Mouse (Mus musculus): ENCODE results near the gene Mta3. TPM values are rescaled to one million over a fixed set of nuclear protein-coding genes. Genes with fewer than 3 reads are reported as not detected.
A peak's percentile ranks its signal among the peaks of the same experiment; 100 is the strongest.

The Mta3 gene
- polyA plus RNA-seq, 1 experiment: 40.1 TPM

DNA sequence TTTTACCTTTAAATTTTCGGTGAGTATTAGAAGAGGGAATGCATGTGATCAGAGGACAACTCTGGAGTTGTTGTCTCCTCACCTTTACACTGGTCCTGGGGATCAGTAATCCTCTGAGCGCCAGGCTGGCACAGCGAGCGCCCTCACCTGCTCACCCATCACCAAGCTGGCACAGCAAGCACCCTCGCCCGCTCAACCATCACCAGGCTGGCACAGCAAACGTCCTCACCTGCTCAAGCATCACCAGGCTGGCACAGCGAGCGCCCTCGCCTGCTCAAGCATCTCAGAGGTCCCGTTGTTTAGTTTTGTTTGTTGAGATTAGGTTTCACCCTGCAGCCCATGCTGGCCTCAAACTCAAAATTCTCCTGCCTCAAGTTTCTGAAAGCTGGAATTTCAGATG, 20.5 kb downstream of the Mta3 start:
- 88% methylated on average over 11 of the region's 11 CpGs for WGBS
- Histone ChIP-seq H3K27ac (ENCODE audit: insufficient read depth, low read depth, low read length) (no peak overlapping the region), H3K4me1 (ENCODE audit: control insufficient read depth, insufficient read depth, insufficient read length, low read length) (no peaks in the 10 kb centered on the region), H3K36me3 (ENCODE audit: control insufficient read depth, insufficient read depth, low read length) (peaks cover 11% of the 10 kb centered on the region; the same call in 1 of the 2 replicates), H3K4me3 (ENCODE audit: low read depth, low read length) (no peak overlapping the region), H3K27me3 (ENCODE audit: control insufficient read depth, insufficient read depth, low read length) (no peaks in the 10 kb centered on the region)
- TF ChIP-seq CTCF (IDR thresholded peaks at IDR 0.05; ENCODE audit: extremely low read depth, insufficient read length, insufficient replicate concordance, low read depth, low read length): no peak
- no peak for TF ChIP-seq POLR2A (IDR thresholded peaks at IDR 0.05; ENCODE audit: low read depth, low read length)

DNA sequence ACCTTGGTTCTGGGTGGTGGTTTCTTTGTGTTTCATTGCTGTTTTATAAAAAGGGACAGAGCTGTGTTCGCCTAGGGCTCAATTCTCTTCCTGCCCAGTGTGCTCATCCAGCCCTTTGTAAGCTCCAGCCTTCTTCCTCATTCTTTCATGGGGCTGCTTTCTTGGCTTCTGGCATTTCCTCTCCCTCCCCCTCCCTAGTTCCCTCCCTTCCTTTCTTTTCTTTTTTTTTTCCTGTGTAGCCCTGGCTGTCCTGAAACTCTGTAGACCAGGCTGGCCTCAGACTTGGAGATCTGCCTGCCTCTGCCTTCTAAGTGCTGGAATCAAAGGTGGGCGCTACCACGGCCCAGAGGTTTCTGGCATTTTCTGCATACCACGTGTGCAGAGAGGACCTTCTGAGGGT, 21.7 kb downstream of the Mta3 start:
- WGBS: 92% methylated on average over 4 of the region's 4 CpGs
- no peak overlapping the region for H3K4me3 ChIP-seq (ENCODE audit: low read depth, low read length)
- peaks cover 10% of the 10 kb centered on the region; the same call in 1 of the 2 replicates for H3K36me3 ChIP-seq (ENCODE audit: control insufficient read depth, insufficient read depth, low read length)
- no peaks in the 10 kb centered on the region for H3K4me1 ChIP-seq (ENCODE audit: control insufficient read depth, insufficient read depth, insufficient read length, low read length)
- TF ChIP-seq CTCF (IDR thresholded peaks at IDR 0.05; ENCODE audit: extremely low read depth, insufficient read length, insufficient replicate concordance, low read depth, low read length) (no peak), POLR2A (IDR thresholded peaks at IDR 0.05; ENCODE audit: low read depth, low read length) (no peak)
- no peak overlapping the region for H3K27ac ChIP-seq (ENCODE audit: insufficient read depth, low read depth, low read length)
- H3K27me3 ChIP-seq (ENCODE audit: control insufficient read depth, insufficient read depth, low read length): no peaks in the 10 kb centered on the region

DNA sequence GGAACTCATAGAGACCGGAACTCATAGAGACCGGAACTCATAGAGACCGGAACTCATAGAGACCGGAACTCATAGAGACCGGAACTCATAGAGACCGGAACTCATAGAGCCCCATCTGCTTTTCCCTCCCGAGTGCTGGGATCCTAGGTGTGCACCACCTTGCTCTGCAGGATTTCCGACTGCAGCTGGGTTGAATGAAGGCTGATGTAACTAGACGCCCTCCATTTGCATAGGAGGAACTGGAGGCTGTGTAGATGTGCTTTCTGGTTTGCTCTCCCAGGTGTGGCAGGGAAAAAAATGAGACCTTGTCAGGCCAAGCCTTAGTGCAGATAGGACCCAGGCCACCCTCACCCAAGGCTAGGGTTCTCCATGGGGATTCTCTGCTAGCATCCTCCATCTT, 23.1 kb downstream of the Mta3 start:
- no peaks in the 10 kb centered on the region for H3K4me1 ChIP-seq (ENCODE audit: control insufficient read depth, insufficient read depth, insufficient read length, low read length)
- H3K36me3 ChIP-seq (ENCODE audit: control insufficient read depth, insufficient read depth, low read length): peaks cover 5% of the 10 kb centered on the region; the same call in 1 of the 2 replicates
- WGBS: 94% methylated on average over 9 of the region's 9 CpGs
- no peak overlapping the region for H3K4me3 ChIP-seq (ENCODE audit: low read depth, low read length)
- no peaks in the 10 kb centered on the region for H3K27me3 ChIP-seq (ENCODE audit: control insufficient read depth, insufficient read depth, low read length)
- no peak for TF ChIP-seq CTCF (IDR thresholded peaks at IDR 0.05; ENCODE audit: extremely low read depth, insufficient read length, insufficient replicate concordance, low read depth, low read length)
- no peak for TF ChIP-seq POLR2A (IDR thresholded peaks at IDR 0.05; ENCODE audit: low read depth, low read length)
- H3K27ac ChIP-seq (ENCODE audit: insufficient read depth, low read depth, low read length): no peak overlapping the region

DNA sequence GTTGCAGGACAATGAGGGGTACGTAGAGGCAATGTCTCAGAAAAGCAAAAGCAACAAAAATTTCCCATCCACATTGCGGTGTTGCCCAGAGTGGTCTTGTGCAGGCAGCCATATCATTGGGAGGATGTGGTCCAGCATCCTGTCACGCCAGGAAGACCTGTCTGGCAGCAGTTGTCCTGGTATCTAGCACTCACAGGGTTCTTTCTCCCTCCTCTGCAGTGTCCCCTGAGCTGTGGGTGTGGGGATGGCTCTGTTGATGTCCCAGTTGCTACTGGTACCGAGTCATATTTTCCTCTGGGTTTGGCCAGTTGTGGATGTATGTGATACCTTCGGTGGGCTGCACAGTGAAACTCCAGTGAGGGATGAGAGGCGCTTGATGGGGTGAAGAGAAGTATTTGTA, 24.2 kb downstream of the Mta3 start:
- 88% methylated on average over 6 of the region's 6 CpGs for WGBS
- H3K27ac ChIP-seq (ENCODE audit: insufficient read depth, low read depth, low read length): peak overlapping the region; percentile 1
- H3K4me1 ChIP-seq (ENCODE audit: control insufficient read depth, insufficient read depth, insufficient read length, low read length): no peaks in the 10 kb centered on the region
- TF ChIP-seq POLR2A (IDR thresholded peaks at IDR 0.05; ENCODE audit: low read depth, low read length) (no peak), CTCF (IDR thresholded peaks at IDR 0.05; ENCODE audit: extremely low read depth, insufficient read length, insufficient replicate concordance, low read depth, low read length) (no peak)
- no peak overlapping the region for H3K4me3 ChIP-seq (ENCODE audit: low read depth, low read length)
- no peaks in the 10 kb centered on the region for H3K27me3 ChIP-seq (ENCODE audit: control insufficient read depth, insufficient read depth, low read length)
- H3K36me3 ChIP-seq (ENCODE audit: control insufficient read depth, insufficient read depth, low read length): peaks cover 5% of the 10 kb centered on the region; the same call in 1 of the 2 replicates

DNA sequence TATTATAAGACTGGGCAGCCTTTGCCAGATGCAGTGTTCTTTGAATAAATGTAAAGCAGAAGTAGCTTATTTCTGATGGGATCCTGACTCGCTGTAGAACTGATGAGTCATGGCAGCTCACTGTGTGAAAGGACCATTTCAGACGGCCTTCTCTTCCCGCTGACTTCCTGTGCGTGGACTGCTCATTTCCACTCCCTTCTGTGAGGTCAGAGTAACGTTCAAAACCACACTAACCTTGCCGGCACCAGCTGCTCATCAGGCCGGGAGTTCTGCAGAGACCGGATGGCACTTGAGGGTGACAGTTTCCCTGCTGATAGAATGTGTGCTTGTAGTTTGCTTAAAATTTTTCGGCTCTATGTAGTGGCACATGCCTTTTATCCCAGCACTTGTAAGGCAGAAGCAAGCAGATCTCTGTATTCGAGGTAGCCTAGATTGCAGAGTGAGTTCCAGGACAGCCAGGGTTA, 26.2 kb downstream of the Mta3 start:
- Histone ChIP-seq H3K27ac (ENCODE audit: insufficient read depth, low read depth, low read length) (peak overlapping the region; percentile 53), H3K4me1 (ENCODE audit: control insufficient read depth, insufficient read depth, insufficient read length, low read length) (no peaks in the 10 kb centered on the region), H3K4me3 (ENCODE audit: low read depth, low read length) (no peak overlapping the region), H3K36me3 (ENCODE audit: control insufficient read depth, insufficient read depth, low read length) (no peaks in the 10 kb centered on the region), H3K27me3 (ENCODE audit: control insufficient read depth, insufficient read depth, low read length) (no peaks in the 10 kb centered on the region)
- WGBS: 59% methylated on average over 10 of the region's 10 CpGs
- no peak for TF ChIP-seq CTCF (IDR thresholded peaks at IDR 0.05; ENCODE audit: extremely low read depth, insufficient read length, insufficient replicate concordance, low read depth, low read length)
- TF ChIP-seq POLR2A (IDR thresholded peaks at IDR 0.05; ENCODE audit: low read depth, low read length): no peak

DNA sequence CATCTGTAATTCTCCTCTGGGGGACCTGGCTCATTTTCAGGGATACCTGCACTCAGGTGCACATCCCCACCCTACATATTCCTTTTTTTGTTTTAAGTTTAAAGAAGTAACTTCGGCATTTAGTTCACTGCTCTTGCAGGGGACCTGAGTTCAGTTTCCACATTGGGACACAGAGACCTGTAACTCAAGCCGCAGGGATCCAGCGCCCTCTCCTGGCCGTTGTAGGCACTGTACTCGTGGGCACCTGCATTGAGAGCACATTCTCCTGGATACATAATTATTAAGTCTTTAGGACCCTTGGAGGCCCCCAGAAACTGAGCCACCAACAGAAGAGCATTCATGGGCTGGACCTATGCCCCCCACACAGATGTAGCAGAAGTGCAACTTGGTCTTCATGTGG, 26.8 kb downstream of the Mta3 start:
- H3K36me3 ChIP-seq (ENCODE audit: control insufficient read depth, insufficient read depth, low read length): peaks cover 2% of the 10 kb centered on the region; the same call in 1 of the 2 replicates
- no peak for TF ChIP-seq POLR2A (IDR thresholded peaks at IDR 0.05; ENCODE audit: low read depth, low read length)
- TF ChIP-seq CTCF (IDR thresholded peaks at IDR 0.05; ENCODE audit: extremely low read depth, insufficient read length, insufficient replicate concordance, low read depth, low read length): peak; percentile 92
- no peak overlapping the region for H3K4me3 ChIP-seq (ENCODE audit: low read depth, low read length)
- no peaks in the 10 kb centered on the region for H3K27me3 ChIP-seq (ENCODE audit: control insufficient read depth, insufficient read depth, low read length)
- no peak overlapping the region for H3K27ac ChIP-seq (ENCODE audit: insufficient read depth, low read depth, low read length)
- 36% methylated on average over 5 of the region's 5 CpGs for WGBS
- H3K4me1 ChIP-seq (ENCODE audit: control insufficient read depth, insufficient read depth, insufficient read length, low read length): no peaks in the 10 kb centered on the region

DNA sequence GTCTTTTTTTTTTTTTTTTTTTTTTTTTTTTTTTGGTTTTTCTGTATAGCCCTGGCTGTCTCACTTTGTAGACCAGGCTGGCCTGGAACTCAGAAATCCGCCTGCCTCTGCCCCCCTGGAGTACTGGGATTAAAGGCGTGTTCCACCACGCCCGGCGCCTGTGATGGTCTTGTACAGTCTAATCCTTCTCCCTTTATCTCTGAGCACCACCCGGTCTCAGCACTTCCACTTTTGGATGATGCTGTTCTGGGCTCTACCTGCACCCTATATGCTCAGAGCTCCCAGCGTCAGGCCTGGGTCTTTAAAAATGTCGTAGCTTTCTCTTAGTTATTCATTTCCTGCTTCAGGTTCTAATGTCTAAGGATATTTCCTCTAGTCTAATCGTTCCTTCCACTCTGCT, 30.7 kb downstream of the Mta3 start:
- 89% methylated on average over 9 of the region's 9 CpGs for WGBS
- H3K27me3 ChIP-seq (ENCODE audit: control insufficient read depth, insufficient read depth, low read length): no peaks in the 10 kb centered on the region
- no peaks in the 10 kb centered on the region for H3K4me1 ChIP-seq (ENCODE audit: control insufficient read depth, insufficient read depth, insufficient read length, low read length)
- no peak overlapping the region for H3K27ac ChIP-seq (ENCODE audit: insufficient read depth, low read depth, low read length)
- TF ChIP-seq CTCF (IDR thresholded peaks at IDR 0.05; ENCODE audit: extremely low read depth, insufficient read length, insufficient replicate concordance, low read depth, low read length) (no peak), POLR2A (IDR thresholded peaks at IDR 0.05; ENCODE audit: low read depth, low read length) (no peak)
- no peak overlapping the region for H3K4me3 ChIP-seq (ENCODE audit: low read depth, low read length)
- H3K36me3 ChIP-seq (ENCODE audit: control insufficient read depth, insufficient read depth, low read length): peaks cover 20% of the 10 kb centered on the region
